9 mouse cellular contexts compared by ENCODE assay signal in the genomic region with DNA sequence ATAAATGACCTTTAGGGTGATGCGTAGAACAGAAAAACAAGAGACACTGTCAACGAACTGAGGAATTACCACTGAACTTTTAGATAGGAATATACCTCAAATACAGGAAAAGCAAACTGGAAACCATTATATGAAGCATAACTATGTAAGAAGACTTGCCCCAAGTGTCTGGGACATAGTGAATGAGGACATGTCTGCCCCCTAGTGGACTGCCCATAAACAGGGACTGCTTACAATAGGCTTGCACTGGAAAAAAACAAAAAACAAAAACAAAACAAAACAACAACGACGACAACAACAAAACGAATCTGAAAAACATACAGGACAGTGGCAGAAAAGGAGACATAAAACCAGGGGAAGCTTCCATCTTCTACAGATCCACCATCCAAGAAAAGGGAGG.
DNase-seq lines count a peak whose midpoint lies in the region; ATAC-seq lines count a peak whose summit lies in the region.
"Had no signal": no experiment of that assay in that cellular context is flagged by ENCODE, and none has a peak within 500 bp of the region (broad histone marks: within the 10 kb centered on the region; RNA-seq: fewer than 3 reads in every experiment).

No protein-coding gene starts in this region.

- H3K36me3 ChIP-seq in splenic B cell, adult 2 months (ENCODE audit: control insufficient read depth, insufficient read depth, low read length, poor library complexity, severe bottlenecking) = no peaks in the 10 kb centered on the region
- H3K36me3 ChIP-seq: limb, embryonic 13.5 days had no signal

- H3K27me3 ChIP-seq in splenic B cell, adult 2 months (ENCODE audit: control insufficient read depth, insufficient read depth, low read length, poor library complexity, severe bottlenecking) = no peaks in the 10 kb centered on the region
- H3K27me3 ChIP-seq: limb, embryonic 13.5 days had no signal

- peak; percentile 71 to 73; a peak in 3 of 4 replicates for ATAC-seq in hematopoietic stem cell, adult 5-6 weeks (replicated peaks in 1 of 2; ENCODE audit: insufficient read depth in 1 of 2, low FRiP score in 2 of 2, low TSS enrichment in 1 of 2, low read depth in 1 of 2, poor library complexity in 2 of 2, severe bottlenecking in 2 of 2)

- peak; percentile 31 for DNase-seq in gastrocnemius, postnatal 10 days
- no peak for DNase-seq in gastrocnemius, postnatal 25 days
- peak; percentile 40 for DNase-seq in right cerebral cortex, postnatal 14 days
- no peak for DNase-seq in right cerebral cortex, postnatal 36 days (ENCODE audit: low spot score in 2 of 2)
- peak; percentile 11 for DNase-seq in c-Kit-negative CD71-positive TER-119-positive erythroid progenitor cells, embryonic 14.5 days (ENCODE audit: low read depth, low spot score)
- DNase-seq in splenic B cell, adult 2 months (ENCODE audit: low read depth, low spot score) = peak; percentile 58
- DNase-seq in T-cell, adult 2 months (ENCODE audit: low spot score) = no peak

Comparison
In these comparisons a context has a peak if more than half of its experiments do, and no peak if none do; other contexts are left out.
1. DNase-seq: peak in gastrocnemius, postnatal 10 days (single experiment), right cerebral cortex, postnatal 14 days (single experiment), c-Kit-negative CD71-positive TER-119-positive erythroid progenitor cells, embryonic 14.5 days (single experiment) and splenic B cell, adult 2 months (single experiment); none in gastrocnemius, postnatal 25 days (single experiment), right cerebral cortex, postnatal 36 days (0 of 2) and T-cell, adult 2 months (single experiment).